In the genomic region with DNA sequence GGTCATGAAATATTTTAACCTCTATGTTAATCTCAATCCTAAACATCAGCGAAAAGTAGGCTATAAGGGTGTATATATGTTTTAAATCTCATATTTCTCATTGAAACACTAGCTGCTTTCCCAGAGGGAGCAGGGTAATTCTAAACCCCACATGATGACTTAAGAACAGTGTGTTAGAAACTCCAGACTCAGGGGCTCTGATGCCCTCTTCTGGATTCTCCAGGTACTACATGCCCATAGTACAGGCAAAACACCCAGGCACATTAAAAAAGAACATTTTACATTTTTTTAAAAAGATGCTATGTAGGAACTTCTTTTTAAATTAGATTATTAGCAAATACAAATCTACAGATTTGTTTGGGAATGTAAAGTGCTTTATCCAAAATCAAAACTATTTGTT, we compare ENCODE assay signal across 9 mouse cellular contexts. TPM values are rescaled to one million over a fixed set of nuclear protein-coding genes. Genes with fewer than 3 reads are reported as not detected.
DNase-seq lines count a peak whose midpoint lies in the region; ATAC-seq lines count a peak whose summit lies in the region.
"Had no signal": no experiment of that assay in that cellular context is flagged by ENCODE, and none has a peak within 500 bp of the region (broad histone marks: within the 10 kb centered on the region; RNA-seq: fewer than 3 reads in every experiment).

No protein-coding gene starts in this region.

- intact Hi-C loops in heart, postnatal 36 days (cut with DNase I) = loop anchor here (5.0 kb wide), 1 partner anchor 116 kb away; no protein-coding TSS in a partner anchor
- intact Hi-C loops in left cerebral cortex, postnatal 14 days (cut with DNase I) = loop anchor here (5.0 kb wide), 1 partner anchor 121 kb away; no protein-coding TSS in a partner anchor

- H3K27ac ChIP-seq in liver, embryonic 11.5 days (ENCODE audit: low read depth, low read length) = no peak overlapping the region

- H3K9me3 ChIP-seq in liver, embryonic 11.5 days (ENCODE audit: control insufficient read depth, low read length) = no peaks in the 10 kb centered on the region

- ATAC-seq in liver, embryonic 11.5 days (replicated peaks; ENCODE audit: low FRiP score) = no peak
- ATAC-seq in neutrophil, adult 5-6 weeks (ENCODE audit: extremely low read depth, insufficient number of reproducible peaks, low FRiP score, poor library complexity, severe bottlenecking) = peak; percentile 57; the same call in 1 of the 2 replicates

- H3K36me3 ChIP-seq in liver, embryonic 11.5 days (ENCODE audit: control insufficient read depth, insufficient read depth, low read length) = peaks cover 9% of the 10 kb centered on the region; the same call in 1 of the 2 replicates

- no peak overlapping the region for H3K9ac ChIP-seq in liver, embryonic 11.5 days (ENCODE audit: low read depth, low read length)

- no peaks in the 10 kb centered on the region for H3K27me3 ChIP-seq in liver, embryonic 11.5 days (replicated peaks; ENCODE audit: control insufficient read depth, insufficient read depth, low read length)

- peak; percentile 73 for DNase-seq in liver
- DNase-seq in liver, embryonic 11.5 days (ENCODE audit: low spot score) = no peak
- DNase-seq in adrenal gland, adult (ENCODE audit: inconsistent age in 2 of 2, low spot score in 1 of 2) = peak; percentile 44 to 87
- DNase-seq in embryo, embryonic 11 days = peak; percentile 77
- peak; percentile 66 to 74 for DNase-seq in heart, postnatal 36 days
- peak; percentile 88 for DNase-seq in left cerebral cortex, postnatal 14 days (ENCODE audit: low spot score in 2 of 2)
- DNase-seq in thymus, postnatal 36 days = peak; percentile 47 to 54

- no peak overlapping the region for H3K4me2 ChIP-seq in liver, embryonic 11.5 days

- WGBS in liver, embryonic 11.5 days = 32% methylated on average over 1 of the region's 1 CpGs

- peaks cover 20% of the 10 kb centered on the region; the same call in 1 of the 2 replicates for H3K4me1 ChIP-seq in liver, embryonic 11.5 days (replicated peaks; ENCODE audit: control insufficient read depth, insufficient read depth, low read length)

- no peak overlapping the region for H3K4me3 ChIP-seq in liver, embryonic 11.5 days (ENCODE audit: low read depth, low read length)

RNA-seq across cellular contexts. Expression of a gene that starts 3.4 kb away (rescaled TPM):
- 53.3 and 56.5 TPM in 2 replicates for polyA plus RNA-seq in liver, embryonic 11.5 days (2014; fragmentation: Nextera tagmentation; extraction: Ambion mirVana)
- 10 to 100 TPM in 1 of 2 experiments, 1 to 10 TPM in 1; 8.6 to 11.1 TPM for total RNA-seq in heart, postnatal 36 days (2021)
- total RNA-seq in left cerebral cortex, postnatal 14 days (2021) = 10 to 100 TPM; 22.3 to 23.0 TPM
- total RNA-seq in neutrophil, adult 5-6 weeks (2017) = 9.3 and 12.6 TPM in 2 replicates

RNA-seq across cellular contexts. Expression of a gene that starts 33.4 kb away (rescaled TPM):
- 0.15 TPM in 1 of 2 replicates, not detected in the other for polyA plus RNA-seq in liver, embryonic 11.5 days (2014; fragmentation: Nextera tagmentation; extraction: Ambion mirVana)
- under 1 TPM; 0.11 TPM for total RNA-seq in heart, postnatal 36 days (2021)
- total RNA-seq in left cerebral cortex, postnatal 14 days (2021) = under 1 TPM; 0.59 to 0.62 TPM
- not detected in 2 replicates for total RNA-seq in neutrophil, adult 5-6 weeks (2017)
- polyA plus RNA-seq: erythroblast, embryonic 14.5 days had no signal

RNA-seq across cellular contexts. Expression of a gene that starts 45.8 kb away (rescaled TPM):
- 44.7 and 45.1 TPM in 2 replicates for polyA plus RNA-seq in liver, embryonic 11.5 days (2014; fragmentation: Nextera tagmentation; extraction: Ambion mirVana)
- total RNA-seq in heart, postnatal 36 days (2021) = 10 to 100 TPM; 32.2 to 35.5 TPM
- total RNA-seq in left cerebral cortex, postnatal 14 days (2021) = 10 to 100 TPM; 11.6 to 12.4 TPM
- 9.1 and 9.4 TPM in 2 replicates for total RNA-seq in neutrophil, adult 5-6 weeks (2017)
